Mouse (Mus musculus) thymus, adult 2 months (tissue): ENCODE results near the gene Fut11. TPM values are rescaled to one million over a fixed set of nuclear protein-coding genes. Genes with fewer than 3 reads are reported as not detected.
A peak's percentile ranks its signal among the peaks of the same experiment; 100 is the strongest.

Experiments used
- DNase-seq: peaks from one replicate; pipeline ENCODE4 v3.0.0; 2021
- H3K27ac ChIP-seq: fragments of 200-500 bp; 2 replicates; pipeline ENCODE4 v1.5.1; 2012; ENCODE audit warnings: low read length, control low read depth; ENCODE audit not compliant: control insufficient read depth, insufficient read depth
- H3K27me3 ChIP-seq: fragments of 200-500 bp; 2 replicates; pipeline ENCODE4 v1.6.1; 2012; ENCODE audit warnings: mild to moderate bottlenecking, low read length, moderate library complexity, mixed read lengths; ENCODE audit not compliant: control insufficient read depth, insufficient read depth
- H3K36me3 ChIP-seq: fragments of 200-500 bp; 2 replicates; pipeline ENCODE4 v1.6.1; 2012; ENCODE audit warnings: mild to moderate bottlenecking, low read length, moderate library complexity; ENCODE audit not compliant: control insufficient read depth, insufficient read depth
- H3K4me1 ChIP-seq: fragments of 200-500 bp; replicated peaks from 2 replicates; pipeline ENCODE4 v1.6.1; 2012; ENCODE audit warnings: low read length; ENCODE audit not compliant: control insufficient read depth, insufficient read depth
- H3K4me3 ChIP-seq: fragments of 200-500 bp; 2 replicates; pipeline ENCODE4 v1.5.1; 2012; ENCODE audit warnings: mild to moderate bottlenecking, low read length, control low read depth, moderate library complexity; ENCODE audit not compliant: control insufficient read depth, insufficient read depth
- CTCF ChIP-seq: fragments of 200-500 bp; IDR thresholded peaks from 2 replicates; pipeline ENCODE4 v1.5.1; 2012; ENCODE audit warnings: mild to moderate bottlenecking, control low read depth, low read length, moderate library complexity, borderline replicate concordance; ENCODE audit not compliant: control insufficient read depth, poor library complexity, insufficient read depth; ENCODE audit errors: extremely low read depth
- POLR2A ChIP-seq: fragments of 200-500 bp; IDR thresholded peaks from 2 replicates; pipeline ENCODE4 v1.6.1; 2012; ENCODE audit warnings: mild to moderate bottlenecking, low read length, control low read depth, moderate library complexity; ENCODE audit not compliant: control insufficient read depth, poor library complexity, insufficient read depth; ENCODE audit errors: extremely low read depth
- WGBS: fragments of 180-500 bp; shearing (Covaris S2); methylation state at CpG from one replicate; pipeline ENCODE4 v1.1.7; 2018; 5-methylcytosine and 5-hydroxymethylcytosine counted together
- polyA plus RNA-seq: library from polyadenylated mRNA; depleted of rRNA; stranded (reverse); fragments of >200 nt; gene quantifications from 2 replicates; pipeline ENCODE4 v1.2.3, GENCODE M21; 2012

Fut11 gene
- polyA plus RNA-seq, 1 experiment = 19.2 TPM

- H3K27me3 ChIP-seq = no peaks in the 10 kb centered on the region
- WGBS = 90% methylated on average over 3 of the region's 3 CpGs
- no peak overlapping the region for H3K4me3 ChIP-seq
- no peak for DNase-seq
- H3K27ac ChIP-seq = no peak overlapping the region
- TF ChIP-seq POLR2A = no peak
- TF ChIP-seq CTCF = no peak
- H3K4me1 ChIP-seq = peaks cover 17% of the 10 kb centered on the region
- H3K36me3 ChIP-seq = no peaks in the 10 kb centered on the region
Measured at GRCm38 (mm10) chr14:20662740-20663139, 32.0 kb upstream of the Fut11 start.

- Histone ChIP-seq H3K27me3 (no peaks in the 10 kb centered on the region), H3K4me1 (peaks cover 17% of the 10 kb centered on the region), H3K4me3 (no peak overlapping the region), H3K27ac (no peak overlapping the region), H3K36me3 (no peaks in the 10 kb centered on the region)
- 91% methylated on average over 2 of the region's 2 CpGs for WGBS
- DNase-seq = no peak
- no peak for TF ChIP-seq POLR2A
- no peak for TF ChIP-seq CTCF
Measured at GRCm38 (mm10) chr14:20663601-20664000, 31.2 kb upstream of the Fut11 start.

DNA sequence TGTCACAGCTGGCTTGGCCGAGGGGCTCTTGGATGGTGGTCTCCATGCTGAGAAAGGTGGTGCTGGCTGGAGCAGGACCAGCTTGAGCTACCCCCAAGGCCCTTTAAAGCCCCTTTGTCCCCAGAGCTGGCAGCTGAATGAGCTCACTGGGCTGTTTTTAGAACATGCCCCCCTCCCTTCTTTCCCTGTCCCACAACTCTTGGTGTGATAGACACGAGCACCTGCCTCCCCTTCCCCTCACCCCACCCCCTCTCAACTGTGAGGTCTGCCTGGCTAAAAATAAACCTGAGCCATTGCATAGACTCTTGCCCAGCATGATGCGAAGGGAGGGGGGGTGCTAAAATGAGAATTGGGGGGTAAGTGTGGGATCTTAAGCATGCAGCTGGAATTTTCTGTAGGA, 30.3 kb upstream of the Fut11 start:
- Histone ChIP-seq H3K4me1 (peaks cover 17% of the 10 kb centered on the region), H3K27ac (no peak overlapping the region), H3K4me3 (no peak overlapping the region), H3K27me3 (no peaks in the 10 kb centered on the region), H3K36me3 (no peaks in the 10 kb centered on the region)
- WGBS = 46% methylated on average over 3 of the region's 3 CpGs
- TF ChIP-seq POLR2A (no peak), CTCF (no peak)
- DNase-seq = no peak

DNA sequence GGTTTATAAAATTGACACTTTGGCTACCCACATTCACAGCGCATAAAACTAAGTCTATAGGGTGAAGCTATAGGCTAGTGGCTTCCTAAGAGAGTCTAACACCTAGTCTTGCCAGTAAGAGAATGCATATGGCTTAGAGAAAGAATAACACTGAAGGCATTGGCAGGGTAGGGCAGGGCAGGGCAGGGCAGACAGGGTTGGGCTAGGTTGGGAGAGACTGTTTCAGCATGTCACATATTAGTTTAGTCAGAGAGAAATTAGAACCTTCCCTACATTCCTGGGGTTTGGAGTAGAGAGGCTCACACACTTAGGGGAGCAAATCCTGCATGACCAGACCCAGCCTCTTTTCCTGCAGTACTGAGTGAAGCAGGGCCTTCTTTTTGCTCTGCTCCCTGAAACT, 27.3 kb upstream of the Fut11 start:
- Histone ChIP-seq H3K36me3 (no peaks in the 10 kb centered on the region), H3K4me1 (peaks cover 8% of the 10 kb centered on the region), H3K27ac (no peak overlapping the region), H3K4me3 (no peak overlapping the region), H3K27me3 (no peaks in the 10 kb centered on the region)
- 98% methylated on average over 1 of the region's 1 CpGs for WGBS
- no peak for DNase-seq
- TF ChIP-seq POLR2A (no peak), CTCF (no peak)

DNA sequence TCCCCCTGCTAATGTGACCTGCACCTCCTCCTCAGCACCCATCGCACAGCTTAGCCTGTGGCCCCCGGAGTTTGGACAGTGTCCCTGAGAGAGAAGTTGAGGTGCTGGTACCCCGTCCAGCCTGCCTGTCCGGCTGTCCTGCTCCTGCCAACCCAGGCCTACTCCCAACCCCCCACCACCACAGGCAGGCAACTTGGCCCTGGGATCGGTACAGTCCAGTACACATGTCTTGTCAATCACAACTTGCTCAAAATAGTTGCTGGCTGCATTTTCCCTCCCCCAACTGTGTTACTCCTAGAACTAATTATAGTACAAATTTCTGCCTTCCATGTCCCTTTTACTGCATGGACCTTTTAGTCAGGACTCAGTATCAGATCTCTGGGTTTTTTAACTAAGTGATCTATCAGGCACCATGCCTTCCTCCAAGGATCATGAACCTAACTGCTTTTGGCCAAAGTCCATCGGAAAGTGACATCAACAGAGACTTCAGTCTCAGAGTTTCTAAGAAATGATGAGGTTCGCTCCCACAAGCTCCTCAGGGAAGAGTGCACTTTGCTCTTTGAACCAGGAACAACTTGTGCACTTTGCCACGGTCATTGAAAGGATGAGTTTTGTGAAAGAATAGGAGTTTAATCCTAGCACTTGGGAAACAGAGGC, 26.5 kb upstream of the Fut11 start, which contains the start of gene Synpo2l:
Gene Synpo2l (minus strand): TSS at position 201 of the 657 bp plus-strand sequence.
- no peak for DNase-seq
- no peak for TF ChIP-seq CTCF
- no peak for TF ChIP-seq POLR2A
- no peak within 1 kb of the TSS for H3K27ac ChIP-seq
- H3K4me1 ChIP-seq = peaks cover 8% of the 10 kb centered on the region
- 93% methylated on average over 8 of the region's 8 CpGs for WGBS
- H3K36me3 ChIP-seq = no peaks in the 10 kb centered on the region
- no peak within 1 kb of the TSS for H3K4me3 ChIP-seq
- no peaks in the 10 kb centered on the region for H3K27me3 ChIP-seq

DNA sequence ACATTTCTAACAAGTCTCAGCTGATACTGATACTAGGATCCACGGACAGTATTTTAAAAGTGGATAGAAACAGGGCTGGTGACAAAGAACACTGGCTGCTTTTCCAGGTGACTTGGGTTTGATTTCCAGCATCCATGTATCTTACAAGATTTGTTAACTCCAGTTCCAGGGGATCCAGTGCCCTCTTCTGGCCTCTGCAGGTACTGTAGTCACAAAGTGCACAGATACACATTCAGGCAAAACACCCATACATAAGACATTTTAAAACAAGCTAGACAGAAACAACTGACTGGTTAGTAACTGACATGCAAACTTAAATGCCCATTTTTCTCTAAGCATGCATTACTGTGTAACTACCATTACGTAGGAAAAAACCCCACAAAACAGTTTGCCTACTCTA, 21.8 kb upstream of the Fut11 start:
- H3K27me3 ChIP-seq = no peaks in the 10 kb centered on the region
- WGBS = 91% methylated on average over 2 of the region's 2 CpGs
- peaks cover 5% of the 10 kb centered on the region for H3K4me1 ChIP-seq
- no peak for TF ChIP-seq POLR2A
- TF ChIP-seq CTCF = no peak
- peak; percentile 42 for DNase-seq
- no peak overlapping the region for H3K4me3 ChIP-seq
- H3K27ac ChIP-seq = no peak overlapping the region
- H3K36me3 ChIP-seq = peaks cover 19% of the 10 kb centered on the region

- no peaks in the 10 kb centered on the region for H3K27me3 ChIP-seq
- peak overlapping the region; percentile 59 for H3K27ac ChIP-seq
- 12% methylated on average over 13 of the region's 13 CpGs for WGBS
- H3K4me1 ChIP-seq = peaks cover 5% of the 10 kb centered on the region
- DNase-seq = peak; percentile 40
- no peak for TF ChIP-seq CTCF
- TF ChIP-seq POLR2A = no peak
- peak overlapping the region; percentile 34 for H3K4me3 ChIP-seq
- H3K36me3 ChIP-seq = peaks cover 24% of the 10 kb centered on the region
Measured at GRCm38 (mm10) chr14:20673735-20674063, 21.1 kb upstream of the Fut11 start.
